Mouse (Mus musculus) lung, adult 2 months (tissue): Measurements from ENCODE around the gene Celf2.

ENCODE experiments used
- CTCF ChIP-seq: fragments of 200-500 bp; IDR thresholded peaks from 2 replicates; pipeline ENCODE4 v1.5.1; 2011; ENCODE audit warnings: mild to moderate bottlenecking, low read length, control low read depth; ENCODE audit not compliant: insufficient read depth
- POLR2A ChIP-seq: fragments of 200-500 bp; IDR thresholded peaks from 2 replicates; pipeline ENCODE4 v1.6.1; 2011; ENCODE audit warnings: low read depth, mild to moderate bottlenecking, control low read depth, low read length, borderline replicate concordance; ENCODE audit errors: extremely low read depth

- TF ChIP-seq POLR2A = no peak
- TF ChIP-seq CTCF = no peak
Measured at GRCm38 (mm10) chr2:6538500-6538899, 970.9 kb downstream of the Celf2 start.
